Mouse (Mus musculus): ENCODE measurements around the gene Fmnl2.

The Fmnl2 gene

GRCm38 (mm10) chr2:52958535-52959290 is 101.1 kb downstream of the Fmnl2 start:
- ChIA-PET CTCF (interaction anchor here in 3 of 4 experiments (0.5 to 1.5 kb wide), 8 partner anchors 10 to 163 kb away, joined by 3 to 19 read pairs (median 5); no protein-coding TSS in a partner anchor), POLR2A (interaction anchor here (0.6 to 4.8 kb wide), 44 partner anchors 9 to 888 kb away, joined by 3 to 30 read pairs (median 4); partner anchors contain the start of genes Stam2 (in 2 of the 4), Arl6ip6 (in 1 of the 4), Fmnl2 (in 1 of the 4) and Prpf40a (in 1 of the 4))

- CTCF ChIA-PET: interaction anchor here in 3 of 4 experiments (0.5 to 1.5 kb wide), 8 partner anchors 11 to 163 kb away, joined by 3 to 19 read pairs (median 5); no protein-coding TSS in a partner anchor
- POLR2A ChIA-PET: interaction anchor here (0.6 to 4.8 kb wide), 45 partner anchors 9 to 888 kb away, joined by 3 to 30 read pairs (median 4); partner anchors contain the start of genes Stam2 (in 2 of the 4), Arl6ip6 (in 1 of the 4), Fmnl2 (in 1 of the 4) and Prpf40a (in 1 of the 4)
These were observed 101.6 kb downstream of the Fmnl2 start for GRCm38 (mm10) chr2:52959291-52959621.

DNA sequence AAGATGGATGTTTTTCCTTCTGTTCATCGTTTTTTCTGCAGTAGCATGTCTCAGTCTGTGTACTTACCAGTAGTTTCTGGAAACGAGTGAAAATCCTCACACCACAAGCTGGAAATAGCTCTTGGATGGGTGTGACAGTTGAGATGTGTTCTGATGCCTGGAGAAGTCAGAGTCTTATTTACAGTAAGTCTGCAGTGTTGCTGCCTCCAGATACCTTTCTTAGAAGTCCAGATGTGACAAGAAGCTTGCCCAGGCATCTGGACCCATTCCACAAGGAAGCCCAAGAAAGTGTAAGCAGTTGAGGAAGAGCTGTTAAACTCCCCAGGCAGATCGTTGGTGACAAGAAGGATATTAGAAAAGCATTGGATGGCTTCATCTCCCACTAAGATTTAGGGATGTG is 102.3 kb downstream of the Fmnl2 start:
- CTCF ChIA-PET: interaction anchor here in 2 of 4 experiments (1.3 to 1.6 kb wide), 3 partner anchors 11 to 47 kb away, joined by 4 to 10 read pairs (median 5); no protein-coding TSS in a partner anchor
- POLR2A ChIA-PET: interaction anchor here (0.6 to 4.8 kb wide), 31 partner anchors 8 to 888 kb away, joined by 3 to 30 read pairs (median 5); partner anchors contain the start of genes Arl6ip6 (in 1 of the 4), Fmnl2 (in 1 of the 4), Prpf40a (in 1 of the 4) and Stam2 (in 1 of the 4)

DNA sequence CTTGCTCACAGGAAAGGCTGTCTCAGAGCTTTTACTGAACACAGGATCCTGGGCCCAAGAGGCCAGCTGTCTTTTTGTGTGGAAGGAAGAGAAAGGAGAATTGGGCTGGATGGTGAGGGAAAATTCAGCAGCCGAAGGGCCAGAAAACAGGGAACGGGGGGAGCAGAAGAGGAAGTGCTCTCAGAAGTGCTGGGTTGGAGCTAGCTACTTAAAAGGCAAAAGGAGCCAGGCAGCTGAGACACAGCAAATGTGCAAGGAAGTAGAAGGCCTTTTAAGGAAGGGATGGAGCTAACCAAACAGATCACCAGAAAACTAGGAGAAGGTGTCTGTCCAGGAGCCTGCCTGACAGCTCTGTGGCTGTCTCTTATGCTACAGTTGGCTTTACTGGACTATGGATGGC is 103.0 kb downstream of the Fmnl2 start:
- CTCF ChIA-PET: interaction anchor here in 2 of 4 experiments (1.0 to 1.6 kb wide), 3 partner anchors 11 to 47 kb away, joined by 3 to 5 read pairs (median 4); no protein-coding TSS in a partner anchor
- POLR2A ChIA-PET: interaction anchor here in 3 of 4 experiments (0.8 to 4.8 kb wide), 18 partner anchors 9 to 230 kb away, joined by 3 to 30 read pairs (median 4); partner anchors contain the start of gene Fmnl2 (in 1 of the 3)

GRCm38 (mm10) chr2:52963439-52963838 is 105.8 kb downstream of the Fmnl2 start:
- ChIA-PET POLR2A (interaction anchor here in 1 of 4 experiments (1.6 kb wide), 1 partner anchor 28 kb away, joined by 4 read pairs; no protein-coding TSS in a partner anchor), CTCF (no interaction called here)

DNA sequence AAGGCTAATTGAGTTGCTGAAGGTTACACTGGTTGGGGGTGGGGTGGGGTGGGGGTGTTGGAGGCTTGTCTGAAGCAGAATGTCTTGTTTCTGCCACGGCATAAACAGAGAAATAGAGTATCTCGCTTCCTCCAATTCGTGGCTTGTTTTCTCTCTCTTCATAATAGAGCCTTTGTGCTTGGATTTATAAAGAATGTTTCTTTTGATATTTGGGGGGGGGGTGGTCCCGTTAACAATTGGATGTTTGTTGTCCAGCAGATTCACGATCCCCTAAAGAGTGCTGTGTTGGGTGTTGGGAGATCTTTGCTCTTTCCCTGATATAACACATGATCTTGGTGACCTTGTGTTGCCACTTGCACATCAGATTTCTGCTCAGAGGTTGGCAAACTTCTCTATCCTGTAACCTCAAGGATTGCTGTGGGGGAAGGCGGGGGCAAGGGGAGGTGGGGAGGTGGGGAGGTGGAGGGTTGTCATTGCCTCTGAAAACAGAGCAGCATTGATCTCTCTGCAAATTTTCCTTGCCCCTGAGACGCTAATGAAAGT is 106.8 kb downstream of the Fmnl2 start:
- POLR2A ChIA-PET: interaction anchor here in 2 of 4 experiments (0.8 to 1.9 kb wide), 5 partner anchors 9 to 42 kb away, joined by 3 to 4 read pairs (median 3); no protein-coding TSS in a partner anchor
- CTCF ChIA-PET: no interaction called here

DNA sequence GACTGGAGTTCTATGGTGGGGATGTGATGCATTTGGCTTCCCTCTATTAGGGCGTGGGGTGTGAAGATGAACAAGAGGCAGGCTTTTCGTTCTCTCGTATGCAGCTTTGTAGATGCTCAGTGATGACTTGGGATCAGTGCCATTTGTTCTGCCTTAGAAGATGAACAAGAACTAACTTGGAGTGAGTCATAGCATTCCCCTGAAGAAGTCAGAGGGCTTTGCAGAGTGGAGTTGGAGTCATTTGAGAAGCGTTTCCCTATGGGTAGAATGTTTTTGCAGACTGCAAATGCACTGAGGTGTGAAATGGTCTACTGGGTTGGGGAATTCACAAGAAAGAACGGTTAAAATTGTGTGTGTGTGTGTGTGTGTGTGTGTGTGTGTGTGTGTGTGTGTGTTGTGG is 108.6 kb downstream of the Fmnl2 start:
- ChIA-PET CTCF (no interaction called here), POLR2A (interaction anchor here in 2 of 4 experiments (0.6 to 1.9 kb wide), 4 partner anchors 11 to 194 kb away, joined by 3 to 4 read pairs (median 4); no protein-coding TSS in a partner anchor)

- ChIA-PET CTCF (no interaction called here), POLR2A (interaction anchor here in 3 of 4 experiments (0.6 to 3.2 kb wide), 5 partner anchors 8 to 194 kb away, joined by 3 to 18 read pairs (median 7); no protein-coding TSS in a partner anchor)
These were observed 109.3 kb downstream of the Fmnl2 start for GRCm38 (mm10) chr2:52966820-52967460.

DNA sequence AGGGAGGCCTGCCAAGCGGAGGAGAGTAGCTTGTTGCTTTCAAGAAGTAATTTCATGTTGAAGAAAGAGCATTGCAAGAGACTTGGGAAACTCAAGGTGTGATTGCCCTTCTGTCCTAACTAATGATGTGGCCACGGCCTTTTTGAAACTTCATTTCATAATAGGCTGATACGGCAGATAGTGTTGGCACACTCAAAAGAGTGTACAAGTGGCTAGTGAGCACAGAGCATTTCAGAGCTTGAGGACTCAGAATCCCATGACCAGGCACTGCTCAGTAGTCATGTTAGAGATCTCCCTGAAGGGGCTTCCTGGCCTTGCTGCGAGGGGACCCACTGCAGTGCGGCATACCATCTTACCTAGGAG is 109.8 kb downstream of the Fmnl2 start:
- ChIA-PET CTCF (interaction anchor here in 1 of 4 experiments (0.8 kb wide), 1 partner anchor 211 kb away, joined by 3 read pairs; no protein-coding TSS in a partner anchor), POLR2A (interaction anchor here in 3 of 4 experiments (0.7 to 3.2 kb wide), 5 partner anchors 8 to 28 kb away, joined by 3 to 18 read pairs (median 7); no protein-coding TSS in a partner anchor)

DNA sequence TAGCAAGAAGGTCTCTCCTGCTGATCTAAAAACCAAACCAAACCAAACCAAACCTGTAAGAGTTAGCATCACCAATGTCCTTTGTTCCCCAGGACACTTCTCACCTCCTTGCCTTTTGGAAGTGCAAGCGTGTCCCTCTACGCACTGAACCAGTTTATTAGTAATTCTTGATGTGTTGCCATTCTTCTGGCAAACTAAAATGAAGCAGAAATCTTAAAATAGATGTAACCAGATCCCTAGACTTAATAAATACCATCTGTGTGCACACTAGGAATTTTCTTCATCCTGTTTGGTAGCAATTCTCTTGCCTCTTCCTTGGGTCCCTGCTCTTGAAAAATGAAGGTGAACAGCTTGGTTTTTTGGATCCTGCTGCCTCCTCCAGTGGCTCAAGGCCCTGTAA is 111.2 kb downstream of the Fmnl2 start:
- ChIA-PET CTCF (interaction anchor here in 1 of 4 experiments (1.1 kb wide), 1 partner anchor 38 kb away, joined by 3 read pairs; no protein-coding TSS in a partner anchor), POLR2A (interaction anchor here in 2 of 4 experiments (1.0 to 3.2 kb wide), 3 partner anchors 10 to 11 kb away, joined by 3 to 18 read pairs (median 14); no protein-coding TSS in a partner anchor)

DNA sequence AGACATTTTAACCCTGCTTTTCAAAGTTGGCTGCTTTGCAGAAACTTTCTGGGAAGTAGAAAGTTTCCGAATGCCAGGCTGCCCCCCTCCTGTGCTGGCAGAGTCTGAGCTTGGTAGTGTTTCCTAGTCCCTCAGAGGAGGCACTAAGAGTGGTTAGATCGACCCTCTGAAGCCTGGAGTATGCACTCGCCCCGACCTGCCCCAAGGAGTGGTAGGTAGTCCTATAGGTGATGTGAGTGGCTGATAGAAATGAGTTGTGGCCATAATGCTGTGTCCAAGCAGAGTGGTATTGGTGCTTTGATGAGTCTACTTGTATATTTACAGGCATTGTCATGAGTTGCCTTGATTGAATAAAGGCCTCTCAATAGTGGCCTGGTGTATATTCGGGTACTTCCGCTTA is 116.4 kb downstream of the Fmnl2 start:
- CTCF ChIA-PET: no interaction called here

DNA sequence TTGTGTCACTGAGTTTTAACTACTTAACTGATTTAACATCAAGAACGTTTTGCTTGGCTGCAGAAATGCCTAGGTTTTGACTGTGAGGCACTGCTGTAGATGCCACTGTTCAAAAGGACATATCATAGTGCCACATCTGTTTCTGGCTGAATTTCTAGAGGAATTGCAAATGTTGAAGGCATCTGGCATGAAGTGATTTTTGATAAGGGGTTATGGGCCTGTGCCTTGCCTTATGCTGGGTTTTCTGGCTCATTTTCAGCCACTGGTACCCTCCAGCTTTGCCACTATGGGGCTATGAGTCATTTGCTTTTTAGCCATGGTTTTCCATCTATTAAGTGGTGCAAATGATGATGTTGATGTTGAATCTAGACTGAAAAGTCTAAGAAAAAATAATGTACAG is 117.1 kb downstream of the Fmnl2 start:
- POLR2A ChIA-PET: no interaction called here
- CTCF ChIA-PET: no interaction called here

More for the DNA sequence above, 116.4 kb downstream of the Fmnl2 start:
- POLR2A ChIA-PET: interaction anchor here in 2 of 4 experiments (1.0 to 1.4 kb wide), 3 partner anchors 9 to 15 kb away, joined by 3 to 4 read pairs (median 4); no protein-coding TSS in a partner anchor

- ChIA-PET POLR2A (interaction anchor here in 2 of 4 experiments (0.7 to 2.0 kb wide), 4 partner anchors 10 to 84 kb away, joined by 3 to 7 read pairs (median 3); no protein-coding TSS in a partner anchor), CTCF (interaction anchor here in 1 of 4 experiments (0.5 kb wide), 1 partner anchor 120 kb away, joined by 4 read pairs; no protein-coding TSS in a partner anchor)
These were observed 120.4 kb downstream of the Fmnl2 start for GRCm38 (mm10) chr2:52977921-52978675.

DNA sequence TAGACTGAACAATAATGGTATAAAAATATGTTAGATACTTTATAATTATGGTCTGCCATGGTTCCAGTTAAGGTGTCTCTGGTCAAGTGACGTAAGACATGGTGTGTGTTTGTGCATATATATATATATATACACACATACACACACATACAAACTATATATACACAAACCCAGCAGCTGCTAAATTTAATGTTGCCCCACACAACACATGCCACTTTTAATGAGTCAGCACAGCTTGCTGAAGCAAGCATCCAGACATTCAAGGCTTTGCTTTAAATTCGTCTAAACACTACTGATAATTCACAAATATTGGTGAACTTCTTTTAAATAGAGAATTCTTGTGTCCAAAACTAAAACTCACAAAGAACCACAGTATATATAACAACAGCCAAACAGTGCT is 121.1 kb downstream of the Fmnl2 start:
- ChIA-PET CTCF (interaction anchor here in 1 of 4 experiments (1.3 kb wide), 1 partner anchor 29 kb away, joined by 5 read pairs; no protein-coding TSS in a partner anchor), POLR2A (interaction anchor here in 2 of 4 experiments (0.9 to 2.0 kb wide), 5 partner anchors 10 to 84 kb away, joined by 3 to 7 read pairs (median 3); no protein-coding TSS in a partner anchor)

- CTCF ChIA-PET: interaction anchor here in 1 of 4 experiments (1.3 kb wide), 1 partner anchor 28 kb away, joined by 5 read pairs; no protein-coding TSS in a partner anchor
- POLR2A ChIA-PET: interaction anchor here in 2 of 4 experiments (0.9 to 2.0 kb wide), 6 partner anchors 9 to 72 kb away, joined by 3 to 7 read pairs (median 4); no protein-coding TSS in a partner anchor
These were observed 121.7 kb downstream of the Fmnl2 start for GRCm38 (mm10) chr2:52979280-52979763.

- CTCF ChIA-PET: interaction anchor here in 1 of 4 experiments (1.1 kb wide), 1 partner anchor 104 kb away, joined by 3 read pairs; no protein-coding TSS in a partner anchor
- POLR2A ChIA-PET: interaction anchor here in 2 of 4 experiments (1.0 to 1.2 kb wide), 2 partner anchors 21 kb away, joined by 3 to 4 read pairs; no protein-coding TSS in a partner anchor
These were observed 123.5 kb downstream of the Fmnl2 start for GRCm38 (mm10) chr2:52981126-52981525.

GRCm38 (mm10) chr2:52981595-52981994 is 123.9 kb downstream of the Fmnl2 start:
- POLR2A ChIA-PET: interaction anchor here in 2 of 4 experiments (0.8 to 1.2 kb wide), 3 partner anchors 19 to 22 kb away, joined by 3 to 4 read pairs (median 3); no protein-coding TSS in a partner anchor
- CTCF ChIA-PET: interaction anchor here in 1 of 4 experiments (1.1 kb wide), 1 partner anchor 104 kb away, joined by 3 read pairs; no protein-coding TSS in a partner anchor
